Mouse (Mus musculus) heart, embryonic 14.5 days (tissue): ENCODE measurements around the gene Hoxc11. TPM values are rescaled to one million over a fixed set of nuclear protein-coding genes. Genes with fewer than 3 reads are reported as not detected.

Source experiments
- ATAC-seq: fragments of 200-750 bp; cut with Nextera tagmentation; 2 replicates; pipeline ENCODE4 v1.8.0; 2017; ENCODE audit warnings: low read depth, moderate TSS enrichment; ENCODE audit not compliant: insufficient number of reproducible peaks, insufficient read depth, low FRiP score
- H3K27ac ChIP-seq, 2 experiments: fragments of 200-500 bp in 1 of 2; fragments of 300-500 bp in 1 of 2; sonication (generic) in 1 of 2; replicated peaks in 1 of 2; 2 replicates each; pipeline ENCODE4 v1.5.1; 2012 to 2014; ENCODE audit warnings: low read depth in 2 of 2, low read length in 2 of 2, control low read depth in 1 of 2, mild to moderate bottlenecking in 1 of 2, mixed read lengths in 1 of 2; ENCODE audit not compliant: control insufficient read depth in 1 of 2, insufficient read depth in 1 of 2
- H3K27me3 ChIP-seq: fragments of 300-500 bp; sonication (generic); 2 replicates; pipeline ENCODE4 v1.6.1; 2014; ENCODE audit warnings: mild to moderate bottlenecking, low read length, control low read depth; ENCODE audit not compliant: control insufficient read depth, insufficient read depth
- H3K36me3 ChIP-seq: fragments of 300-500 bp; sonication (generic); 2 replicates; pipeline ENCODE4 v1.6.1; 2014; ENCODE audit warnings: mild to moderate bottlenecking, control low read depth, low read length, mixed read lengths; ENCODE audit not compliant: control insufficient read depth, insufficient read depth
- H3K4me1 ChIP-seq, 2 experiments: fragments of 200-500 bp in 1 of 2; fragments of 300-500 bp in 1 of 2; sonication (generic) in 1 of 2; 2 replicates each; pipeline ENCODE4 v1.6.1; 2012 to 2014; ENCODE audit warnings: low read length in 2 of 2, control low read depth in 1 of 2, mixed read lengths in 1 of 2; ENCODE audit not compliant: control insufficient read depth in 2 of 2, insufficient read depth in 2 of 2
- H3K4me2 ChIP-seq: fragments of 300-500 bp; sonication (generic); 2 replicates; pipeline ENCODE4 v1.6.1; 2014; ENCODE audit warnings: mild to moderate bottlenecking, low read length
- H3K4me3 ChIP-seq, 2 experiments: fragments of 200-500 bp in 1 of 2; fragments of 300-500 bp in 1 of 2; sonication (generic) in 1 of 2; 2 replicates each; pipeline ENCODE4 v1.5.1; 2012 to 2014; ENCODE audit warnings: low read length in 2 of 2, mild to moderate bottlenecking in 2 of 2, control low read depth in 1 of 2, low read depth in 1 of 2, moderate library complexity in 1 of 2; ENCODE audit not compliant: control insufficient read depth in 1 of 2, insufficient read depth in 1 of 2
- H3K9ac ChIP-seq: fragments of 300-500 bp; sonication (generic); 2 replicates; pipeline ENCODE4 v1.6.1; 2014; ENCODE audit warnings: mild to moderate bottlenecking, low read length
- H3K9me3 ChIP-seq: fragments of 300-500 bp; sonication (generic); 2 replicates; pipeline ENCODE4 v1.6.1; 2016; ENCODE audit warnings: low read length, control low read depth; ENCODE audit not compliant: control insufficient read depth
- WGBS: fragments of 180-500 bp; shearing (Covaris S2); extraction: QIAGEN DNeasy Blood & Tissue Kit; methylation state at CpG from one replicate; pipeline ENCODE4 v1.1.7; 2014; 5-methylcytosine and 5-hydroxymethylcytosine counted together
- polyA plus RNA-seq: library from polyadenylated mRNA; unstranded; fragments of >200 nt; fragmentation: Nextera tagmentation; extraction: Ambion mirVana; gene quantifications from 2 replicates; pipeline ENCODE4 v1.2.1, GENCODE M21; 2014

Hoxc11 gene
- polyA plus RNA-seq, 1 experiment from 2014 or later, result not detected

GRCm38 (mm10) chr15:102981379-102982288, 27.4 kb downstream of the Hoxc11 start:
- Histone ChIP-seq H3K27me3 (peaks cover 100% of the 10 kb centered on the region), H3K4me3 (peak overlapping the region; percentile 12 to 27), H3K9me3 (no peaks in the 10 kb centered on the region), H3K36me3 (no peaks in the 10 kb centered on the region), H3K4me2 (peak overlapping the region; percentile 48), H3K4me1 (peaks cover 0 to 6% of the 10 kb centered on the region in 2 experiments; a peak in 2 of 4 replicates), H3K9ac (no peak overlapping the region), H3K27ac (no peak overlapping the region)
- under 1% methylated on average over 87 of the region's 88 CpGs for WGBS
- ATAC-seq, result no peak

GRCm38 (mm10) chr15:102983716-102984115, 29.5 kb downstream of the Hoxc11 start:
- Histone ChIP-seq H3K36me3 (no peaks in the 10 kb centered on the region), H3K27ac (no peak overlapping the region), H3K4me2 (no peak overlapping the region), H3K9me3 (no peaks in the 10 kb centered on the region), H3K4me3 (no peak overlapping the region), H3K9ac (no peak overlapping the region), H3K27me3 (peaks cover 100% of the 10 kb centered on the region), H3K4me1 (peaks cover 0 to 6% of the 10 kb centered on the region in 2 experiments; a peak in 2 of 4 replicates)
- 0% methylated on average over 12 of the region's 12 CpGs for WGBS
- ATAC-seq, result no peak

- under 1% methylated on average over 10 of the region's 10 CpGs for WGBS
- Histone ChIP-seq H3K9ac (no peak overlapping the region), H3K27ac (no peak overlapping the region), H3K9me3 (no peaks in the 10 kb centered on the region), H3K4me2 (no peak overlapping the region), H3K36me3 (no peaks in the 10 kb centered on the region), H3K27me3 (peaks cover 100% of the 10 kb centered on the region), H3K4me3 (no peak overlapping the region), H3K4me1 (peaks cover 0 to 6% of the 10 kb centered on the region in 2 experiments; a peak in 2 of 4 replicates)
- ATAC-seq, result no peak
Measured at GRCm38 (mm10) chr15:102984521-102984920, 30.3 kb downstream of the Hoxc11 start.

- no peak overlapping the region for H3K4me3 ChIP-seq
- H3K4me1 ChIP-seq, result peaks cover 0 to 6% of the 10 kb centered on the region in 2 experiments; a peak in 2 of 4 replicates
- 1% methylated on average over 3 of the region's 3 CpGs for WGBS
- no peak overlapping the region for H3K4me2 ChIP-seq
- no peak for ATAC-seq
- no peak overlapping the region for H3K9ac ChIP-seq
- no peaks in the 10 kb centered on the region for H3K9me3 ChIP-seq
- no peak overlapping the region for H3K27ac ChIP-seq
- H3K36me3 ChIP-seq, result no peaks in the 10 kb centered on the region
- H3K27me3 ChIP-seq, result peaks cover 100% of the 10 kb centered on the region
Measured at GRCm38 (mm10) chr15:102984925-102985324, 30.7 kb downstream of the Hoxc11 start.

GRCm38 (mm10) chr15:102987124-102987833, 33.1 kb downstream of the Hoxc11 start:
- Histone ChIP-seq H3K9me3 (no peaks in the 10 kb centered on the region), H3K27ac (no peak overlapping the region), H3K27me3 (peaks cover 99% of the 10 kb centered on the region), H3K9ac (no peak overlapping the region), H3K4me3 (no peak overlapping the region), H3K4me1 (no peaks in the 10 kb centered on the region), H3K36me3 (no peaks in the 10 kb centered on the region), H3K4me2 (no peak overlapping the region)
- no peak for ATAC-seq
- WGBS, result 4% methylated on average over 21 of the region's 21 CpGs

- 23% methylated on average over 5 of the region's 5 CpGs for WGBS
- no peak for ATAC-seq
- no peak overlapping the region for H3K27ac ChIP-seq
- peaks cover 99% of the 10 kb centered on the region for H3K27me3 ChIP-seq
- H3K9ac ChIP-seq, result no peak overlapping the region
- no peaks in the 10 kb centered on the region for H3K36me3 ChIP-seq
- no peaks in the 10 kb centered on the region for H3K9me3 ChIP-seq
- no peak overlapping the region for H3K4me2 ChIP-seq
- H3K4me3 ChIP-seq, result no peak overlapping the region
- no peaks in the 10 kb centered on the region for H3K4me1 ChIP-seq
Measured at GRCm38 (mm10) chr15:102988078-102988477, 33.9 kb downstream of the Hoxc11 start.

GRCm38 (mm10) chr15:102990461-102991397, 36.5 kb downstream of the Hoxc11 start, which contains the start of gene Hoxc8:
Gene Hoxc8 (plus strand): TSS chr15:102990607.
- Histone ChIP-seq H3K27ac (no peak within 1 kb of the TSS), H3K36me3 (no peaks in the 10 kb centered on the region), H3K9ac (no peak within 1 kb of the TSS), H3K27me3 (peaks cover 98% of the 10 kb centered on the region), H3K4me1 (no peaks in the 10 kb centered on the region), H3K9me3 (no peaks in the 10 kb centered on the region), H3K4me3 (no peak within 1 kb of the TSS), H3K4me2 (no peak within 1 kb of the TSS)
- 2% methylated on average over 69 of the region's 69 CpGs for WGBS
- ATAC-seq, result no peak
